ENCODE assay signal across 26 mouse cellular contexts in the genomic region with DNA sequence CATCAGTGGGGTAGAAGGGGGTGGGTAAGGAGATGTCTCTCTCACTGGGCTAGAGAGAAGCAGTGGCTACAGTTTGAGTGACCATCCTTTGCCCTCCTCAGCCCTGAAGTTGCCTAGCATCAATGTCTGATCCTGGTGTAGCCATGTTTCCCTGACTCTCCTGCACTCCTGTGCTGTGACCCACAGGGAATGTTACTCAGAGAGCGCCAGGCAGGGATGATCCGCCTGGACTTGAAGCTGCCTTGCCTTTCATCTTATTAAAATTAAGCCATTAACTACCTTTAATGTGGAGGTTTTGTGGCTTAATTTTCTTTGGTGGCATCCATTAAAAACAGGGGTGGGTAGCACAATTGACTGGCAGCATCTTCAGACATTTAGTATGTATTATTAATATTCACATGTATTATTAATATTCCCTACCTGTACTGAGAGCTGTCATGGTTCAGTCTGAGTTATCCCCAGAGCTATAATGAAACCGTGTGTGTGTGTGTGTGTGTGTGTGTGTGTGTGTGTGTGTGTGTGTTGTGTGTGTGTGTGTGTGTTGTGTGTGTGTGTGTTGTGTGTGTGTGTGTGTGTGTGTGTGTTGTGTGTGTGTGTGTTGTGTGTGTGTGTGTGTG.
DNase-seq lines count a peak whose midpoint lies in the region; ATAC-seq and TF ChIP-seq lines count a peak whose summit lies in the region.
"Had no signal": no experiment of that assay in that cellular context is flagged by ENCODE, and none has a peak within 500 bp of the region (broad histone marks: within the 10 kb centered on the region; RNA-seq: fewer than 3 reads in every experiment).

No protein-coding gene starts in this region.

- TF ChIP-seq CTCF in midbrain, postnatal 0 days (IDR thresholded peaks at IDR 0.05): no peak

- DNase-seq in heart, adult 11 months: peak; percentile 62
- no peak for DNase-seq in midbrain, postnatal 0 days (ENCODE audit: low spot score)
- DNase-seq in frontal cortex, adult 2 months (ENCODE audit: extremely low spot score in 1 of 2, low spot score in 1 of 2): no peak
- DNase-seq: adrenal gland, adult 8-10 months; adrenal gland, postnatal 14 days; adrenal gland, postnatal 36 days; B cell, adult 2 months; cerebellum, adult 11 months; cerebellum, adult 18-20 months; cerebellum, adult 8-10 months; cerebellum, adult 9-11 months; cerebellum, postnatal 14 days; cerebellum, postnatal 36 days had no signal

- WGBS in heart, embryonic 12.5 days: 90% methylated on average over 3 of the region's 3 CpGs
- WGBS in midbrain, embryonic 13.5 days: 66% methylated on average over 3 of the region's 3 CpGs
- 50% methylated on average over 3 of the region's 3 CpGs for WGBS in midbrain, postnatal 0 days
- WGBS in midbrain, embryonic 15.5 days: 65% methylated on average over 3 of the region's 3 CpGs
- 91% methylated on average over 3 of the region's 3 CpGs for WGBS in kidney, embryonic 16.5 days

- H3K4me1 ChIP-seq in heart, embryonic 12.5 days (replicated peaks): peaks cover 11% of the 10 kb centered on the region; the same call in 1 of the 2 replicates
- peaks cover 4% of the 10 kb centered on the region; the same call in 1 of the 2 replicates for H3K4me1 ChIP-seq in midbrain, embryonic 13.5 days (replicated peaks)
- H3K4me1 ChIP-seq in midbrain, postnatal 0 days (ENCODE audit: insufficient read depth, low read length): no peaks in the 10 kb centered on the region
- no peaks in the 10 kb centered on the region; the same call in 1 of the 2 replicates for H3K4me1 ChIP-seq in midbrain, embryonic 15.5 days
- H3K4me1 ChIP-seq in kidney, embryonic 16.5 days (ENCODE audit: insufficient read depth, low read length): no peaks in the 10 kb centered on the region; the same call in 1 of the 2 replicates
- H3K4me1 ChIP-seq: embryonic facial prominence, embryonic 10.5 days; embryonic facial prominence, embryonic 12.5 days; forebrain, embryonic 15.5 days had no signal

- no peak overlapping the region for H3K4me3 ChIP-seq in heart, embryonic 12.5 days
- H3K4me3 ChIP-seq in midbrain, embryonic 13.5 days (replicated peaks): no peak overlapping the region
- no peak overlapping the region for H3K4me3 ChIP-seq in midbrain, postnatal 0 days (ENCODE audit: low read depth, low read length)
- no peak overlapping the region for H3K4me3 ChIP-seq in midbrain, embryonic 15.5 days
- no peak overlapping the region for H3K4me3 ChIP-seq in kidney, embryonic 16.5 days (ENCODE audit: low read length)
- H3K4me3 ChIP-seq: embryonic facial prominence, embryonic 10.5 days; embryonic facial prominence, embryonic 12.5 days; forebrain, embryonic 13.5 days; forebrain, embryonic 15.5 days had no signal

- ATAC-seq in heart, embryonic 12.5 days (ENCODE audit: insufficient number of reproducible peaks, low FRiP score): no peak
- 0 out of 2 replicates have a peak, but pooled peaks have one; percentile 50 for ATAC-seq in midbrain, embryonic 13.5 days
- no peak for ATAC-seq in midbrain, postnatal 0 days (ENCODE audit: low FRiP score)
- ATAC-seq in midbrain, embryonic 15.5 days (replicated peaks): peak; percentile 69
- no peak for ATAC-seq in kidney, embryonic 16.5 days (ENCODE audit: low FRiP score, low TSS enrichment)
- ATAC-seq: activated CD4-positive, CD25-positive, alpha-beta regulatory T cell, adult 4 months; CD4-positive, CD25-positive, alpha-beta regulatory T cell, adult 4 months; forebrain, embryonic 13.5 days; forebrain, embryonic 15.5 days; Patski had no signal

- H3K27me3 ChIP-seq in heart, embryonic 12.5 days (replicated peaks): no peaks in the 10 kb centered on the region
- H3K27me3 ChIP-seq in midbrain, embryonic 13.5 days: no peaks in the 10 kb centered on the region
- no peaks in the 10 kb centered on the region for H3K27me3 ChIP-seq in midbrain, postnatal 0 days (ENCODE audit: insufficient read depth, low read length)
- no peaks in the 10 kb centered on the region for H3K27me3 ChIP-seq in midbrain, embryonic 15.5 days (replicated peaks)
- no peaks in the 10 kb centered on the region for H3K27me3 ChIP-seq in kidney, embryonic 16.5 days (ENCODE audit: insufficient read depth, low read length)
- H3K27me3 ChIP-seq: CH12.LX; embryonic facial prominence, embryonic 12.5 days; forebrain, embryonic 13.5 days; forebrain, embryonic 15.5 days; Patski had no signal

- no peaks in the 10 kb centered on the region for H3K9me3 ChIP-seq in heart, embryonic 12.5 days (replicated peaks)
- no peaks in the 10 kb centered on the region for H3K9me3 ChIP-seq in midbrain, embryonic 13.5 days
- H3K9me3 ChIP-seq in midbrain, postnatal 0 days (ENCODE audit: low read length): no peaks in the 10 kb centered on the region
- H3K9me3 ChIP-seq in midbrain, embryonic 15.5 days: no peaks in the 10 kb centered on the region
- no peaks in the 10 kb centered on the region for H3K9me3 ChIP-seq in kidney, embryonic 16.5 days (ENCODE audit: low read length)
- H3K9me3 ChIP-seq: embryonic facial prominence, embryonic 10.5 days; embryonic facial prominence, embryonic 12.5 days; forebrain, embryonic 13.5 days; forebrain, embryonic 15.5 days; G1E had no signal

- no peak overlapping the region for H3K9ac ChIP-seq in heart, embryonic 12.5 days
- no peak overlapping the region for H3K9ac ChIP-seq in midbrain, embryonic 13.5 days (replicated peaks)
- no peak overlapping the region for H3K9ac ChIP-seq in midbrain, postnatal 0 days (replicated peaks; ENCODE audit: low read length, poor library complexity, severe bottlenecking)
- no peak overlapping the region for H3K9ac ChIP-seq in midbrain, embryonic 15.5 days
- no peak overlapping the region for H3K9ac ChIP-seq in kidney, embryonic 16.5 days (replicated peaks; ENCODE audit: low read length)
- H3K9ac ChIP-seq: embryonic facial prominence, embryonic 12.5 days; forebrain, embryonic 13.5 days; forebrain, embryonic 15.5 days had no signal

- no peak overlapping the region for H3K27ac ChIP-seq in heart, embryonic 12.5 days (ENCODE audit: poor library complexity, severe bottlenecking)
- no peak overlapping the region for H3K27ac ChIP-seq in midbrain, embryonic 13.5 days
- no peak overlapping the region for H3K27ac ChIP-seq in midbrain, postnatal 0 days (ENCODE audit: low read depth, low read length)
- peak overlapping the region; percentile 45; the same call in 1 of the 2 replicates for H3K27ac ChIP-seq in midbrain, embryonic 15.5 days
- H3K27ac ChIP-seq in kidney, embryonic 16.5 days (ENCODE audit: low read length): no peak overlapping the region
- H3K27ac ChIP-seq: embryonic facial prominence, embryonic 10.5 days; embryonic facial prominence, embryonic 12.5 days; forebrain, embryonic 13.5 days; forebrain, embryonic 15.5 days had no signal

- no peak overlapping the region for H3K4me2 ChIP-seq in heart, embryonic 12.5 days
- H3K4me2 ChIP-seq in midbrain, embryonic 13.5 days (replicated peaks): no peak overlapping the region
- H3K4me2 ChIP-seq in midbrain, postnatal 0 days (ENCODE audit: low read depth, low read length, poor library complexity, severe bottlenecking): no peak overlapping the region
- H3K4me2 ChIP-seq in midbrain, embryonic 15.5 days: no peak overlapping the region
- H3K4me2 ChIP-seq in kidney, embryonic 16.5 days (replicated peaks; ENCODE audit: low read depth, low read length): no peak overlapping the region
- H3K4me2 ChIP-seq: embryonic facial prominence, embryonic 12.5 days; forebrain, embryonic 13.5 days; forebrain, embryonic 15.5 days had no signal

- no peaks in the 10 kb centered on the region for H3K36me3 ChIP-seq in heart, embryonic 12.5 days
- H3K36me3 ChIP-seq in midbrain, embryonic 13.5 days: no peaks in the 10 kb centered on the region
- H3K36me3 ChIP-seq in midbrain, postnatal 0 days (ENCODE audit: insufficient read depth, low read length): no peaks in the 10 kb centered on the region
- no peaks in the 10 kb centered on the region for H3K36me3 ChIP-seq in midbrain, embryonic 15.5 days (replicated peaks)
- H3K36me3 ChIP-seq in kidney, embryonic 16.5 days (ENCODE audit: insufficient read depth, low read length): no peaks in the 10 kb centered on the region
- H3K36me3 ChIP-seq: embryonic facial prominence, embryonic 10.5 days; embryonic facial prominence, embryonic 12.5 days; forebrain, embryonic 15.5 days; G1E had no signal

Comparison
In these comparisons a context has a peak if more than half of its experiments do, and no peak if none do; other contexts are left out.
1. ATAC-seq: peak in midbrain, embryonic 13.5 days (single experiment) and midbrain, embryonic 15.5 days (single experiment); none in heart, embryonic 12.5 days (single experiment), midbrain, postnatal 0 days (single experiment) and kidney, embryonic 16.5 days (single experiment).